Mouse (Mus musculus): ENCODE results near the gene Bglap3.
A peak's percentile ranks its signal among the peaks of the same experiment; 100 is the strongest.
"Not testable (repeated sequence)": the region's sequence is repeated elsewhere in the genome, so short reads cannot be mapped to it uniquely, and the experiment has no call there.

The Bglap3 gene

DNA sequence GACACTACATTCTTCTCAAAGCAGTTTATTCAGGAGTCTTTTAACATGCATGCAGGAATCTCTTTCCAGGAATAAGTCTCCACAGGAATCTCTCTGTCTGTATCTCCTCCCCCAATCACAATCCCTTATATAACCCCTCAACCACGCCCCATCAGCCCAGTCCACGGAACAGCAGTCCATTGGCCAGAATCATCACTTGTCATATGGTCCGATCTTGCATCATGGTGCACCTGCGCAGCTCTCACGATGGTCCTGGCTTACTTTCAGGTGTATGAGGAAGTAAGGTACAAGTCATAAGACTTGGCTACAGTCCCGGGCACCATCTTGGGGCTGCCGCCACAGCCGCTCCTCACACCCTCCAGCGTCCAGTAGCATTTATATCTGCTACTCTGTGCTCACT lies at the start of gene Bglap3:
Bglap3 (minus strand) TSS at position 101 of the 400 bp plus-strand sequence.
- DNase-seq (ENCODE audit: low read depth, low spot score), result not testable (repeated sequence)

DNA sequence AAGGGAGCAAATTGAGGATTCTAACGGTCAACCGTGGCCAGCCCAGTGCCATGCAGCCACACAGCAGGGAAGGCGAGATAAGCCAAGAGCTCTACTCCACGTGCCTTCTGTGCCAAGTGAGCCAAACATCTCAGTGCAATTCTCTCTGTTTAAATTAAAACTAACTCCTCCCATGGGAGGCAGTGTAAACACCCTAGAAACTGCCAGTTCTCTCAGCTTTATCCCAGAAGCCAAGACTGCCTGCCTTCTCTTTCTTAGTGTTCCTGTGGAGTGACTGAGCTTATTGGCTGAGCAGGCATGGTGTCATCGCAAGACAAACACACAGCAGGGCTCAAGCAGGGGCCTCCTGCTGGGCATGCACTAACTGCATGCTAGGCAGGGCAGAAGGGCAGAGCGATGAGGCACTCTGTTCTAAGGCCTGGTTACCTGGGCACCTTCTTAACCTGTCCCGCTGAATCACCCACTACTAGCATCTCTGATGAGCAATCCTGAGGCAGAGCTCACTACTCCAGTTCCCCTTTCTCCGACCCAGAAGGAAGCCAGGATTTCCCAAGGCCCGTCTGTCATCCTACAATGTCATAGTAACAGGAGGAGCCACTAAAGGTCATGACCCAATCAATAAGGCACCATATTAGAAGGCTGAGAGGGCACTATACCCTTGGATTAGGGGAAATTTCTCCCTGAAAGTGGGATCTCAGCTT lies 49.6 kb upstream of the Bglap3 start:
- no peak for DNase-seq (ENCODE audit: low read depth, low spot score)

DNA sequence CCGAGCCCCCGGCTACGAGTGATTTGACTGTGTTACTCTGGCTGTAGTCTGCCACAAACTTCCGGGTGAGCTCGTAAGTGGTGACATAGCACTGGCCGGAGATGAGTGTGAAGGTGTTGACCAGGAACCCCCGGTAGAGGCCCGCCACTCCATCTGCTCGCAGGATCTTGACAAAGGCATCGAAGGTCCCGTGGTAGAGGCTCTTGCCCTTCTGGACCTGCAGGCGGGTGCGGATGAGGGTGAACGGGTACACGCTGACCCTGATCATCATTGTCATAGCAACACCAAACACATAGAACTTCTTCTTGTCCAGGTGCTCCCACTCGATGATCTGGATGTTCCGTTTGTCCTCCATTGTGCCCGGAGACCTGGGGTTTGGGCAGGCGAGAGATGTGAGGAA lies 48.2 kb upstream of the Bglap3 start:
- no peak for DNase-seq (ENCODE audit: low read depth, low spot score)

DNA sequence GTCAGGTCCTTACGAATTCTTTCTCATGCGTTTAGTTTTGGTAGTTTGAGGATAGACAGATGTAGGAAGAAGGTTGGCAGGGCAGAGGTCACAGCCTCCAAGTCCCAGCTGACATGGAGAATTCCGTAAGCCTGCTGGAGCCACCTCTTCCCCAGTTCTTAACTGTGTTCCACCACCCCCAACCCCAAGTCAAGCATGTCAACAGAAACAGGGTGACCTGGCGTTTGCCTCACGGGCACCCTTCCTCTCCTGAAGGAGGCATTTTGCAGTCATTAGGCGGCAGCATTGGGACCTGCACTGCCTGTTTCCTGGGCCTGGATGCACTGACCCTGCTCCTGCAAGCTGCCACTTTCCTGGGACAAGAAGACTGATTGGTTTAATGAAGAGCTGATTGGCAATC lies 45.5 kb upstream of the Bglap3 start:
- DNase-seq (ENCODE audit: low read depth, low spot score), result no peak

DNA sequence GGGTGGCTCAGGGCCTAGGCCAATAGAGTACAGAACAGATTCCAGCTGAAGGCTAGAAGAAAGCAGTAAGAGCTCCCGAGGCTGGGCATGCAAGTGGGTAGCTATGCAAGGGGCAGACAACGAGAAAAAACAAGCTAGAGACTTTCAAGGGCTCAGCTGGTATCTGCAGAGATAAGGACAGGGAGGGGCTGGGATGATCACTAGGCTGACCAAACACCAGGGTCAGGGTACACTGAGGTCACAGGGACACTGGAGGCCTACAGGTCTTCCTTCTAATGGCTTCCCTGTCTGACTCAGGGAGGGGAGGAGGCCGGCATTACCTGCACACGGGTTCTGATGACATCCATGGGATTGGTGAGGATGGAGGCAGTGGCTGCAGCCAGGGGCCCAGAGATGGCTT lies 43.1 kb upstream of the Bglap3 start:
- no peak for DNase-seq (ENCODE audit: low read depth, low spot score)

DNA sequence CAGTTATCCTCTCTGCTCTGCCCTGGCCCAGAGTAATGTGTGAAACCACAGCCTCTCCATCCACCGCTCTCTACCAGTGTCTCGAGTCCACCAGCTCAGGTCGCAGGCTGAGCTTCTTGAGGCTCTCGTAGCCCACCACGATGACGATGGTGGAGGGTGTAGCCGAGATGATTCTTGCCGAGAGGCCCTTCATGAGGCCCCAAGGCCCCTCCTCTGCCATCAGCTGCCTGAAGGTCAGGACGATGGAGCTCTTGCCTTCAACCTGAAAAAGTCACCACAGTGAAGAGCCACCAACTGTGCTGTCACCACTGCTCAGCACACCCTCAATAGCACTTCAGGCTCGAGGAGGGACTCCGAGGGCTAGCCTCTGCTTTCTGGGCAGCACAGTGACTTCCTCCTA lies 40.1 kb upstream of the Bglap3 start:
- DNase-seq (ENCODE audit: low read depth, low spot score), result no peak

DNA sequence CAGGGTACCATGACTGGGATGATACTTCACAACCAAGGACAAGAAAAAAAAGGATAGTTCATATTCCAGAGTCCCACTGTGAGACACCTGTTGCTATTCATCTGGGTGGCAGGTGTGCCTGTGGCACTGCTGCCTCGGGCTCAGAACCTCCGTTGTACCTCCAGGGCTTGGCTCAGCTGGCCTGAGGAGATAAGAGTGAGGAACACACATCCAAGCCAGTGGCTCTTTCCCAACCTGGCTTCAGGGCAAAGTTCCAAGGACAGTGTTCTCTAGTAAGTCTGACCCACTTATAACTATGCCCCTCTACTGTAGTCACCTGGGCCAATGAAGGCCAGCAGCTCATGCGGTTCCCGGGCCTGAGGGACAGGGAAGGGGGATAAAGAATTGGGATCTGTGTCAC lies 39.1 kb upstream of the Bglap3 start:
- no peak for DNase-seq (ENCODE audit: low read depth, low spot score)

DNA sequence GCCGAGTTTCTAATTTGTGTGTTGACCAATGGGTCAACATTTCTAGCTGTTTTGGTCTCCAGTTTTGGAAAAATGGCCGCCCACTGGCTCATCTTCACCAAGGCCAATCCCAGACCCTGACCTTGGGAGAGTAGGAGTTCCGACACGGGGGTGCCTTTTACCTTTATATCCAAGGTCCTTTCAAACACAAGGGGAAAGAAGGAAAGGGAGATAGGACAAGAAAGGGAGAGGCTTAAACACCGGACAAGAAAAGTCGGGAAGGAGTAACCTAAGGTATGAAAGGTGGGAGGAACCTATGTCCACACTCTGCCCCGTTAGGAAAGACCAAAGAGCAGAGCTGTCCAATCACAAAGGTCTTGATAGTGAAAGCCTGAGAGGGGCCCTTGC lies 38.1 kb upstream of the Bglap3 start:
- DNase-seq (ENCODE audit: low read depth, low spot score), result no peak

DNA sequence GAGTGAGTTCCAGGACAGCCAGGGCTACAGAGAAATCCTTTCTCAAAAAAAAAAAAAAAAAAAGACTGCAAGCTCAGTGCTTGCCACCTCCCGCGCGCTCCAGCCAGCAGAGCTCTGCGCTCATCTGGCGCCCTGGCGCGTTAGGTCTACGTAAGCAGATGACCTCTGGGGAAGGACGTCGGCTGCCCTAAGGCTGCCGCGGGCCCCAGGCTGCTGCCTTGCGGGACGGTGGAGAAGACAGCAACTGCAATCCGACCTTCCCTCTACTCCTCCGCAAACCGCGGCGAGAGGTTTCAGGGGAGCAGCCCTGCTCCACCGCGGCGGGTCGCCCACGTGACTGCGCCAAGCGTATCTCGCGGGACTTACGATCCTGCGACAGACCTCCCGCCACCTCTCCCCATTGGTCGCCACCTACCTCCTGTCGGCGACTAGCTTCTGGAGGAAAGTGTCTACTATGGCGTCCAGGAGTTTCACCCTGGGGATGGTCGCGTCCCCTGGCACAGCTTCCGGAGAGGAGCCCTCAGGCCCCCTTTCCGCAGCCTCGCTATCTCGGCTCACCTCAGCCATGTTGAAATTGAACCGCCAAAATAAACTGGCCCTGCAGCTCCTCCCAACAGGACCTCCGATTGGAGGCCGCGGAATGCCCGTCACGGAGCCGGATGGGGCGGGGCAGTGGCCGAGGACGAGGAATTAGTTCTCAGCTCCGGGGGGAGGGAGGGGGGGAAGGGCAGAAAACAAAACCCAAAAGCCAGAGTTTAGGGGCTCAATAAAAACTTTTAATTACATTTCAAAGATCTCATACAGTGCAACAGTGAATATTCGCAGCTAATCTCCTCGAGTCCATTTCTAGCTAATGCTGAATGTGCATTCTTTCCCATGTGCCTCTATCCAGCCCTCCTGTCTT lies 37.5 kb upstream of the Bglap3 start, which contains the start of gene Pmf1:
Pmf1 (minus strand) TSS at position 591 of the 904 bp plus-strand sequence.
- peak; percentile 89 for DNase-seq (ENCODE audit: low read depth, low spot score)

DNA sequence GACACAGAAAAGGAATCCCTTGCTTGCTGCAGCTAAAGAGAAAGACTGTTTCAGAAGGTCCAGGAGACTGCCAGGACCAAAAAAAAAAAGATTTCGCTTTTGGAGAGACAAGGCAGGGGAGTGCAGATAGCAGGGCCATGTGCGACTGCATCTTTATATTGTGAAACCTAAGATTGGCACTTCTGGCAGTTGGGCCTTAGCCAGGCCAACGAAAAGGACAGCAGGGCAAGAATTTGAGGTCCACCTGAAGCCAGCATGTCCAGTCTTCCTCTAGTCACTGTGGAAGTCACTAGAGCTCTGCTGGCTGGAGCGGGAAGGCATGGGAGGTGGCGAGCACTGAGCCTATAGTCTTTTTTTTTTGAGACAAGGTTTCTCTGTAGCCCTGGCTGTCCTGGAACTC lies 36.4 kb upstream of the Bglap3 start:
- no peak for DNase-seq (ENCODE audit: low read depth, low spot score)

DNA sequence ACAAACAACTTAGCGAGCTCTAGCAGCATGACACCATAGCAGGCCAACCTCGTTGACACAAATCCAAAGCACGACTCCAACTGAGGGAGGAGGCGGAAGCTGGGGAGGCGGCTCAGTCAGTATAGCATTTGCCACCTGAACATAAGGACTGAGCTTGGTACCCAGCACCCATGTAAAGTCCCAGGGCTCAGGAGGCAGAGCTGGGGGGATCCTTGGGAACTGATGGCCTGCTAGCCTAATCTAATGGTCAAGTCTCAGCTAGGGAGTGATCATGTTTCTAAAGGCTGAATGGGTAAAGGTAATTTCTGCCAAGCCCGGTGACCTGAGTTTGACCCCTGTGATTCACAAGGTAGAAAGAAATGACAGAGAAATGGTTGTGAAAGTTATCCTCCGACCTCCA lies 35.0 kb upstream of the Bglap3 start:
- no peak for DNase-seq (ENCODE audit: low read depth, low spot score)

DNA sequence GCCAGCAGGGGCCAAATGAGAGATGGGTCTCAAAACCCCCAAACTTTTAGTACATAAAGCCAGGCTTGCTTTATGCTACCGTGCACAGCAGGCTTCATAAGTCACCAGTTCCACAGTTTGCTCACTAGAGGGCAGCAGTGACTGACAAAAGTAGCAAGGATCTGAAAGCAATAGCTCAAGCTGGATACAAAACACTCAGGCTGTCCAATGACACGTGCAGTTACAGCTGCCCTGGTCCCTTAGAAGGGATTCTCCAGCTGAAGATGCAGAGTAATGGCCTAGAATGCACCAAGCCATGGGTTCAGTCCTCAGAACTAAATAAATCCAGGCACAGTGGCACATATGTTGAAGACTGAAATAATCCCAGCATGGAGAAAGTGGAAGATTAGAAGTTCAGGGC lies 34.5 kb upstream of the Bglap3 start:
- DNase-seq (ENCODE audit: low read depth, low spot score), result peak; percentile 88

DNA sequence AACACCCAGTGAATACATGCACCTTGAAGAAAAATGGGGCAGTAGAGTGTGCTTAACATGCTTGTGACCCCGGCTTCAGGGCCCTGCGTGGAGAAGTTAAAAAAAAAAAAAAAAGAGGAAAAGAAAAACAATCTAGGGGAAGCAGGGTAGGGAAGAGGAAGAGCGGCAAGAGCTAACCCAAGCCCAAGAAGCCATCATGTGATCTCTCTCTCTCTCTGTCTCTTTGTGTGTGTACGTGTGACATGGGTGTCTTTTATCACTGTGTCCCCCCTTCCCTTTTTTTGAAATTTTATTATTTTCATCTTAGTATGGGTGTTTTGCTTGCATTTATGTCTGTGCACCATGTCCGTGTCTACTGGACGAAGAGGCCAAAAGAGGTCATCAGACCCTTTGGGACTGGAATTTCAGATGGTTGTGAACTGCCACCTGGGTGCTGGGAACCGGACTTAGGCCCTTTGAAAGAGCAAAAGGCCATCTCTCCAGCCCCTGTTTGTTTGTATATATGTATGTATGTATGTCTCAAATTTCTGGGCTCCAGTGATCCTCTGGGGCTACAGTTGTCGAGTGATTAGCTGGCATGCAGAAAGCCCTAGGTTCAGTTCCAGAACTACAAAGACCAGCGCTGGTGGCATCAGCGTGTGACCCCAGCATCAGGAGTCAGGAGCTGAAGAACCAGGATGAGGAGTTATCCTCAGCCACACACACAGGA lies 31.1 kb upstream of the Bglap3 start:
- no peak for DNase-seq (ENCODE audit: low read depth, low spot score)

DNA sequence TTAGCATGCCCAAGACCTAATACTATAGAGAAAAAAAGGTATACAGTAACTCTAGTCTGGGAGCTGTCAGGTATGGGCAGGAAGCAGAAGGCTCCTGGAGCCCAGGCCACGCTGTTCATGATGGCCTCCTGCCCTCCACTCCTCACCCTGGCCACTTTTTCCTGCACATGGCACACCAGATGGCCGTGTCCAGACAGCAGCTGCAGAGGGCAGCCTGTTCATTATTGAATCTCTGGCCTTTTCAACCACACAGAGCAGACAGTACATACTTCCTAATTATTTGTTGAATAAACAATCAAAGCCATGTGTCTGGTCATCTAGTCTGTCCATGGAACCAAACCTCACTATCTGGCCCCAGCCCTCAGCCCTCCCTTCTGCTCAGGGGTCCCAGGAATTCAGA lies 26.1 kb upstream of the Bglap3 start:
- no peak for DNase-seq (ENCODE audit: low read depth, low spot score)

DNA sequence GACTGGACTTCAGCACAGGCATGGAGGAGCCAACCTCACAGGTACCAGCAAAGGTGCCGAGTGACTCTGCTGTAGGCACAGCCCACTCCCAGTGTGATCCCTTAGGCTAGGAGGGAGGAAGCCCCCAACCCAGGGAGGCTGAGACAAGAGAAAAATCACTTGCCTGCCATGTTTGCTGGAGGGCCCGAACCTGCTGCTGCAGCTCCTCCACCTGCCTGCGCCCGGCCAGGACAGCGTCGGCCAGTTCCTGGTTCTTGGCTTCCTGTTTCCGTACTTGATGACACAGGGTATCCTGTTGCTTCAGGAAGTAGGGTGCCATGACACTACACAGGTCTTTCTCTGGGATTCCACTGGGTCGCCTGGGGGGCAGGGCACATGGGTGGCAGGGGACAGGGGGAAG lies 23.2 kb upstream of the Bglap3 start:
- DNase-seq (ENCODE audit: low read depth, low spot score), result no peak

DNA sequence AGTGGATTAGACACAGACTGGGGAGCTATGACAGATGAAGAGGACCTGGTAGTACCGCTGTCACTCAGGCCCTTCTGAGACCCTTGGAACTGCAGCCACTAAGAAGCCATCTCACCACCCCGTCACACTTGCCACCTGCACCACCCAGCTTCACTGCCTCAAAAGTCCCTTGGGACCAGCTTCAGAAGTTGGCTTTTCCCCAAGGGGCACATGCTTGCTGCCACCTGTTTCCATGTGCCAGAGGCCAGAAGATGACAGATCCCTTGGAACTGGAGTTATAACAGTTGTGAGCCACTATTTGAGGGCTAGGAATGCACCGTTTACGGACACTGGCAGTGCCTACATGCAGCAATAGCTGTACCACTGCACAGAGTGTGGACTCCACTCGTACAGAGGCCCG lies 22.7 kb upstream of the Bglap3 start:
- no peak for DNase-seq (ENCODE audit: low read depth, low spot score)

DNA sequence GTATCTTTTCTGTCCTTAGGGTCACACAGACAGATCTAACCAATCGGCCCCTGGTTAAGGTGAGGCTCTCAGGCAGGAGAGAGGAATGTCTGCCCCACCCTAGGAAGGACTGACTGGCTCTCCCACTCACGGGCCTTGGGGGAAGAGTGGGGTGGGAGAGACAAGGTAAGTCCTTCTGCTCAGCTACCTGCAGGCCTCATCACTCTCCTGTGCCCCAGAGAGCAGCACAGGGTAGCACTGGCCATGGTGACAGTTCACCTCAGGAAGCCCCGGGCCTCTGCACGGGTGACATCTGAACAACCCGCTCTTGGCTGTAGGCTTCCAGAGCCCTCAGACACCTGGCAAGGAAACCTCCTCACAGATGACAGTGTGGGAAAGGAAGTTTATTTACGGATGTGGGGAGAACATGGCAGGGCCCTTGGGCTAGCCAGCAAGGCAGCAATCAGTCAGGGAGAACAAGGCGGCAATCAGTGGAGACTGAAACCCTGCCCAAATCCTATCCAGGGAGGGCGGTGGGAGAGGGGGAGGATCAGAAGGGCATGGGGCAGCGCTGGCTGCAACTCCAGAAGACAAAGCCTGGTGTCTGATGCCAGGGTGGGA lies 21.3 kb upstream of the Bglap3 start:
- no peak for DNase-seq (ENCODE audit: low read depth, low spot score)

DNA sequence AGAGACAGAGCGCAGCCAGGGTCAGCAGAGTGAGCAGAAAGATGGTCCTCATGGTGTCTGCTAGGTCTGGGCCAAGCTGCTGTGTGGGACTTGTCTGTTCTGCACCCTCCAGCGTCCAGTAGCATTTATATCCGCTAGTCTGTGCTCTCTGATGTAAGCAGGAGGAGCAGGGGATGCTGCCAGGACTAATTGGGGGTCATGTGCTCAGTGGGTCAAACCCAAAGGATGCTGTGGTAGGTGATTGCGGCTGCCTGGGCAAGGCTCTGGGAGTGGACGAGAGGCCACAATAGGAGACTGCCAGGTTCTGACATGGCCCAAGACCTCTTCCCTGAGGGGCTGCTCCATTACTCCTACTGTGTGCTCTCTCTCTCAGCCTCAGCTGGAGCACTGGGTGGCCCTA lies 11.8 kb upstream of the Bglap3 start, which contains the start of gene Bglap:
Bglap (minus strand) TSS at position 101 of the 400 bp plus-strand sequence.
- no peak for DNase-seq (ENCODE audit: low read depth, low spot score)

DNA sequence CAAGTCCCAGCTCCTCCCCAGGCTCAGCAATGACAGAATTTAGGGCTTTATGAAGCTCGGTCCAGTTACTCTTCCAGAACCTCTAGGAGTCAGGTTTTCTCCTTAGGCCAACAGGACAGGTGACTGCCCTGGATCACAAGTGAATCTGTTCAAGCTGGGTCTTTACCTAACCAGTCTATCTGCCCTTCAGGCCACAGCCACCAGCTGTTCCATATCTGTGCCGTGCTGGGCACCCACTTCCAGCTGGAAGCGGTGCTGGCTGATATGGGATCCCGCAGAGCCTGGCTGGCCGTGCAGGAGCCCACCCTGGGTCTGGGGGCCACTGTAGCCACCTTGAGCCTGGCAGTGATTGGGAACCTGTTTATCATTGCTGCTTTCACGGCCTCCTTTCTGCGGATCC lies 9.8 kb upstream of the Bglap3 start:
- DNase-seq (ENCODE audit: low read depth, low spot score), result not testable (repeated sequence)

DNA sequence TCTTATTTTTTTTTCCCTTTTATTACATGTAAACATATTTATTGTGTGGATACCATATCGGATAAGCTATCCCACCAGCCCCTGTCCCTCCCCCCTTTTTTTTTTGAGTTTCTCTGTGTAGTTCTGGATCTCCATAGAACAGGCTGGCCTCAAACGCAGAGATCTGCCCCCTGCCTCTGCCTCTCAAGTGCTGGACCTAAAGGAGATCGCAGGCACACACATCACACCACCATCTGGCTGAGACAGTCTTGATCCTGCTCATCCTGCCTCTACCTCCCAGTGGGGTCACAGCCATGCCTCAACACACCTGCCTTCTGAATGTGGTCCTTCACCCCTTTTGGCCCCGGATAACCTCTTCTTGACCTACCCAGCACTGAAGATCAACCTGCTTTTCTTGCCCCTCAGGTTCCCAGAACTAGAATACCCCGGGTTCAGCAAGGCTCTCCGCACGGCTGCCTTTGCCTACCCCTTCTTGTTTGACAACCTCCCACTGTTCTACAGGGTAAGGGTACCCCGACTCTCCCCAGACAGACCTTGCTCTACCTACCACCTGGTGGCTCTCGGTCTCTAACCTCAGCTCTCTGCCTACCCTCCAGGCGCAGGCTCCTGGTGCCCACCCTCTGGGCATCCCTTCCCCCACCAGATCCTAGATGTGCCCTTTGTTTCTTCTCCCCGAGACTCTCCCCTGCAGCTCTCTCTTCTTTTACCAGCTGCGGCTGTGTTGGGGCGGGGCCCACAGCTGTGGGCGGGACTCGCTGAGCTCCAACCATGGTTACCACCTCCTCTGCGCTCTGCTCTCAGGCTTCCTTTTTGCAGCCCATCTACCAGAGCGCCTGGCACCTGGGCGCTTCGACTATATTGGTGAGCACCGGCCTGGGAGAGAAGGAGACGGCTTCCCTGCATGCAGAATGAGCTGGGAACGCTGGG lies 9.1 kb upstream of the Bglap3 start:
- not testable (repeated sequence) for DNase-seq (ENCODE audit: low read depth, low spot score)

DNA sequence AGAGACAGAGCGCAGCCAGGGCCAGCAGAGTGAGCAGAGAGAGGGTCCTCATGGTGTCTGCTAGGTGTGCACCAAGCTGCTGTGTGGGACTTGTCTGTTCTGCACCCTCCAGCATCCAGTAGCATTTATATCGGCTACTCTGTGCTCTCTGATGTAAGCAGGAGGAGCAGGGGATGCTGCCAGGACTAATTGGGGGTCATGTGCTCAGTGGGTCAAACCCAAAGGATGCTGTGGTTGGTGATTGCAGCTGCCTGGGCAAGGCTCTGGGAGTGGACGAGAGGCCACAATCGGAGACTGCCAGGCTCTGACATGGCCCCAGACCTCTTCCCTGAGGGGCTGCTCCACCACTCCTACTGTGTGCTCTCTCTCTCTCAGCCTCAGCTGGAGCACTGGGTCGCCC lies 6.1 kb upstream of the Bglap3 start, which contains the start of gene Bglap2:
Bglap2 (minus strand) TSS at position 101 of the 400 bp plus-strand sequence.
- DNase-seq (ENCODE audit: low read depth, low spot score), result not testable (repeated sequence)
